Mouse (Mus musculus) ovary, postnatal 10 days (tissue): ENCODE results near the gene Rfk.

ENCODE experiments used
- DNase-seq: peaks from one replicate; pipeline ENCODE4 v3.0.0; 2022; ENCODE audit warnings: low spot score

The Rfk gene

DNA sequence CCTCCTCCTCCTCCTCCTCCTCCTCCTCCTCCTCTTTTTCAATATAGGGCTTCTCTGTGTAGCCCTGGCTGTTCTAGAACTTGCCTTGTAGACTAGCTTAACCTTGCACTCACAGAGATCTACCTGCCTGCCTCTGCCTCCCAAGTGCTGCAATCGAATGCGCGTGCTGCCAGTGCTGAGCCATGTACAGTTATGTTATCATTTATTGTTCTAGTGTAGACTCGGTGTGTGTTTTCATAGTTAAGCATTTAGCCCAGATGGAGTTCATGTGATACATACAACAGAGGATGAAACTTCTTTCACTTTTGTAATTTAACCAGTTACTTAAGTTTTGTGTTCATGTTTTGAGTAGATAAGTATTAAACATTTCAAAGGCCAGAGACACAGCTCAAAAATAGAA is 8.8 kb upstream of the Rfk start:
- DNase-seq = no peak

DNA sequence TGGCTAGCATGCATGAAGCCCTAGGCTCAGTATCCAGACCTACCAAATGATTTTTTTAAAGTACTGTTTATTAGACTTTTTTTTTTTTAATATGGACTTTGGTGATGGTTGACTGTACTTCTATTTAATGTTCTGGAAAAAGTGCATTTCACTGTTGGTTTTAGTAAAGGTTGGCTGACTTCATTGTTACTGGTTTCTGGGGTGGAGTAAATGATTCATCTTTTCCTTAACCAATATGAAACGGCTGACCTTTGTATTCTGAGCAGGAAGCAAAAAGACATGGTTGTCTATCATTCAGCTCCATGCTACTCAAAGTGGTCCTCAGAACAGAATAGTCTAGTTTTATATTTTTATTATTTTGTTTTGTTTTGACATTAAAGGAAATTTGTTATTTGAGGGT is 8.4 kb upstream of the Rfk start:
- DNase-seq = no peak

DNA sequence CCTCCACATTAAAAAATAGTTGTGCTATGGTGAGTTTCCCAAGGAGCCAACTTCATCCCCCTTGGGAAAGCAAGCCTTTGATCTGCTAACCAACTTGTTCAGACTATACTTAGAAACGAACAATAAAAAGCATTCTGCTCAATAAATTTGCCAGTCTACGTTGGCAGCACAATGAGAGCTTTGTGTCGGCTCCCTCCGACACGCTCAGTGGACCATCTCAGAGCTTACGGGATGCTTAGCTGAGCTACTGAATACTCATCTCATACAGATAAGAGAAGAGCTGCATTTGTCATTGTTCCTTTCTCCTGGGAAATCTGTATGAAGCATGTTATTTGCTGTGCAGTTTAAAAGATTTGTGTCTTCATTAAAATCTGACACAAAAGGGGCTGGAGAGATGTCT is 7.4 kb upstream of the Rfk start:
- no peak for DNase-seq

DNA sequence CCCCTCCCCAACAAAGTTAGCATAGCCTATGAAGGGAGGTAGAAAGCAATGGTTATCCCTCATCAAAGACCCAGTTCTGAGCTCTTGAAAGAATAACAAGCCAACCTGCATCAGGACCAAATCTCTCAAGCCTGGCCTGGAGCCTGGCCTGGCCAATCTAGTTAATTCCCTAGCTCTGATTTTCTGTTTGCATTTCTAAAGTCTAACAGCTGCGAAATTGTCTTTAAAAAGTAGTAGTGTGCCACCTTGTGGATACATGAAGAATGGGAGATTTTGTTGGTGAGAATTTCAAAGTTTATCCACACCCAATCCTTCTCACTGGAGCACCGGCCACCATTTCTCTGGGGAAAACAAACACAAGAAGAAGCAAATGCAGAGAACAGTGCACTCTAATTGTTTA is 5.4 kb upstream of the Rfk start:
- DNase-seq = no peak

DNA sequence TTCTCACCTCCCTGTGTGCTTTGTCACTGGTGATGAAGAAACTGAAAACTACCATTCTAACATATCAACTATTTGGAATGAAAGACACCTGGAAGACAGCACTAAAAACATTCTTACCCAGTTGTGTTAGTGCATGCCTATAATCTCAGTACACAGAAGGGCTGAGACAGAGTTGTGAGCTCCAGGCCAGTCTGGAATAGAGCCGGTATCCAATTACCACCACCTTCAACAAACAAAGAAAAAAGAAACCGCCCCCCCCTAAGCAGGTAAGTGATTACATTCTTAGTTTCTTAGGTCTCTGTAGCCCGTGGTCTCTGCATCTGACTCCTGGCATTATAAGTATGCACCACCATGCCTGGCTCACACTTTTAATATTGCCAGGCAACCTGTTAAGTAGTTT is 977 bp upstream of the Rfk start:
- no peak for DNase-seq

DNA sequence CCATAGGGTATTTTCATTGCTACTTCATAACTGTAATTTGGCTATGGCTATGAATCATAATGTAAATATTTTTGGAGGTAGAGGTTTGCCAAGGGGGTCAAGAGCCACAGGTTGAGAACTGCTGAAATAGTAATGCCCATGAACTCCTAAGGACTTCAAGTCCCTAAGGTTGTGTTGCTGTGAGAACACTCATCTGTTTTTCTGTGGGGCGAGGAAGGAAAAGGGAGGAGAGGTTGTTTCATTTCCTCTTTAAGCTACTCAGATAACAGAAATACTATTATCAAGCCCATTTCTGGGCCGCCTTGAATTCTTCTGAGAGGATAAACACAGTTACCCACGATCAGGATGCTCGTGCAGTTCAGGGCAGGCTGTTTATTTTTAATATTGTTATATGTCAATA is 3.0 kb downstream of the Rfk start:
- no peak for DNase-seq

DNA sequence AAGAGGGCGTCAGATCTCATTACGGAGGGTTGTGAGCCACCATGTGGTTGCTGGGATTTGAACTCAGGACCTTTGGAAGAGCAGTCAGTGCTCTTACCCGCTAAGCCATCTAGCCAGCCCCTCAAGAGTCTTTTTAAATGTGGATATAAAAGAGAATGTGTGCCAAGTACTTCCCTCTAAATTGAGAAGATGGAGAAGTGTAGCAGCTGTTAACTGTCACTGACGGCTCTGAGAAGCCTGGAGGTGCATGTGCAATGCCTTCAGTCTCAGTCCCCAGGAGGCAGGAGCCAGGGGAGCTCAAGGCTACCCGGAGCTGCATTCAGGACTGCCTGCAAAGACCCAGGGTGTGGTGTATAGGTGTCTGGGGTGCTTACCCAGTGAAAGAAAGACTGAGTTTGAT is 4.1 kb downstream of the Rfk start:
- no peak for DNase-seq

DNA sequence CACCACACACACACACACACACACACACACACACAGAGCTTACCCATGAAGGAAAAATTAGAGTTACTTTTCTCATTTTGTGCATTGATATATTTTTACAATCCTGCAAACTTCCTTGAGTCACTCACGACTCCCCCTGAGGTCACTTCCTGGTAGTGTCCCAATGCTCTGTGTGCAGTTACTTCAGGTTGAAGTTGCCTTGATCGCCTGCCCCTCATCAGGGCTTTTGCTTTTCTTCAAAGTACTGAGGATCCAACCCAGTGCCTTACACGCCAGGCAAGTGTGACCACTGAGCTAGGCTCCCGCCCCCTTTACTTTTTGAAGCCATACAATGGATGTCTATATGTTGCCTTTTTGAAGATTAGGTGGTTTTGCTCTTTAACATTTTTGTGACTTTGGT is 6.1 kb downstream of the Rfk start:
- no peak for DNase-seq

DNA sequence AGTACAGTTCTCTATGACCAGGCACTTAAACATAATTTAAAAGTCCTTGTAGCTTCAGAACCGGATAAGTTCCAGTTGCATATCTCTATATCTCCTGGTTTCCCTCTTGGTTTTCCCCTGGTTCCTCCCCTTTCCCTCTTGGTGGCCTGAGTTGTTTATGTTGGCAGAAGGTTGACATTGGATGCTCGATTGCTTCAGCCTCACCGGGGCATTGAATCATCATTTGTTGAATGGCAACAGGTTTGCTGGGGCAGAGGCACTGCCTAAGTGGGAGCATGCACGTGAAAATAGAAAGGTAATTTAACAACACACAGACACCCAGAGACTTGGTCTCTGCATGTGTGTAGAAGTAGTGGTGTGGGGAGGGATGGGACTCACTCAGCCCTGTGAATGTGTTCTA is 6.7 kb downstream of the Rfk start:
- no peak for DNase-seq

DNA sequence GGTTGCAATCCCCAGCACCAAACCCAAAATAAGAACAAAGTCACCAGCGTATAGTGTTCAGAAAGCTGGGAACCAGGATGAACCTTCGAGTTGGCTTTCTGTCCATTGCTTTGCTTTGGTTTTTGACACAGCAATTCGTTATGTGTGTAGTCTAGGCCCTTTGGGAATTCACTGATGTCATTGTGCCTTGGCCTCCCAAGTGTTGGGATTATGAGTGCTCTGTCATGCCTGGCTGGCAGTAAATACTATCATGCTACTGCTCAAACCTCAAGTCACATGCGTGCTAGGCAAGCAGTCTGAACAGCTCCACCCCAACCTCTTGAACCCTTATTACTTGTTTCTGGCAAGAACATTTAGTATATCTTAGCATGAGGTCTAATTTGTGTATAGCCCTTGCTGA is 9.3 kb downstream of the Rfk start:
- no peak for DNase-seq

DNA sequence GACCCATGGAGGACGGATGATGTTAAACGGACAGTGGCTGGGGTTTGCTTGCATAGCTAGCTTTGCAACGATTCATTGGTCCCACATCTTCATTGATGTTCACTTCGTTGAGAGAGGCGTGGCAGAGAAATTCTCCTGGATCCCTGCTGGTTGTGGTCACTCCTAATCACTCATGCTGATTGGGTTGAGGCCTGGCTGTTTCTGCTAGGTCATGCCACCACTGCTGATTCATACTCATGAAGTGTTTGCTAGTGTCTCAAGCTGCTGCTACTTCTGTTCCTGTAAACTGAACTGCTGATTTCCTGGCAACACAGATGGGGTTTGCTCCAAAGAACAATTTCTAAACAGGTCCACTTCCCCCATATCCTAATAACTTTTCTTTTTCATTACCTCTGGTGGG is 13.0 kb downstream of the Rfk start:
- no peak for DNase-seq

DNA sequence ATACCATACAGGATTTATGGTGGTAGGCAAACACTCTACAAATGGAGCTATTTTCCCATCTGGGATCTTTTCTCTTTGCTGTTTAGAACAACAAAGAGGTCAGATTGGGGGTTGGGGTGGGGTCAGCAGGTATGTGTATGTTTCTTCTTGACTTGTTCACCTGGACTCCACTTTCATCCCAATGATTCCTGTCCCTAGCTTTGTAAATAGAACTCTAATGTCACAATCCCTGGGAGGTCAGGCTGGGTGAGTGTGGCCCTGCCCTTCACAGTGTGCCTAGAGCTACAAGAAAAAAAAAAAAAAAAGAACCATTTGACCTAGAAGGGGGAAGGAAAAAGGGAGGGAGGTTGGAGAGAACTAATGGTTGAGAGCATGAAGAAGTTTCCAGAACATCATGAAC is 14.7 kb downstream of the Rfk start:
- no peak for DNase-seq

DNA sequence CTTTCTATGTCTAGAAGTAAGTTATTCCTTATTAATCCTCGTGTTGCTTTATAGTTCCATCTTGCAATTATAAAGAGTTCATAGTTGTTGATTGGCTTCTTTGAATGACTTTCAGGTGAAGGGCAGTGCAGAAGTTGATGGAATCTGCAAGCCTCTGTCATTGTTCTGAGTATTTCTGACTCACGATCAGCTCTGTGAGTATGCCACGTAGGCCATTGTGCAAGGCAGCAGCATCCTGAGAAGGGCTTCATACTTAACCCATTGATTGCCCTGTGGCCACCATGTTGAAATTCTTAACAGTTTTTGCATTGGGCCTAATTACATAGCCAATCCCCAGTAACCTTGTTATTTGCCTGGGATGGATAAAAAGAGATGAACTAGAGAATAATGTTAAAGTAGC is 15.5 kb downstream of the Rfk start:
- DNase-seq = no peak

DNA sequence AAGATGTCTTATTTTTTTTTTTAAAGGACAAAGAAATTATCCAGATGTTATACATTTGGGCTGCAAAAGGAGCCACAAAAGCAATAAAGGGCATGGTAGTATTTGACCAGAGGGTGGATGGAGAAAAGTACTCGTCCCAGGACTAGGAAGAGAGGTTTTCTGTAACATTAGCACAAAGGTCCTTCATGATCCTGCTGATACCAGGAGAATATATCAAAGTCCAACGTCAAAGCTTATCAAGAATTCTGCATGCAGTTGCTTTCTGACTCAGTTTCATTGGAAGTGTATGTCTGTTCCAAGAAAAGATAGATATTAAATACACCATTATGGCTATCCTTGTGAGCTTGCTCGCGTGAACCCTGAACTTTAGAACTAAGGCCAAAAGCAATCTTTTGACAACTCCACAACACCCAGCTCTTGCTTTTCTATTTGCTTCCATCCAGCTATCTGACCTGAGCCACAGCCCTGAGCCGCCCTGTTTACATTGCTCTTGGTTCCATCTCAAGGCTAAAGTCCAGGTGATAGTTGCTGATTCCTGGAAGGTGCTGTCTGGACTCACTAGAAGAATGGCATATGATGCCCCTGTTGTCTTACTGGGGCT is 16.7 kb downstream of the Rfk start:
- no peak for DNase-seq

DNA sequence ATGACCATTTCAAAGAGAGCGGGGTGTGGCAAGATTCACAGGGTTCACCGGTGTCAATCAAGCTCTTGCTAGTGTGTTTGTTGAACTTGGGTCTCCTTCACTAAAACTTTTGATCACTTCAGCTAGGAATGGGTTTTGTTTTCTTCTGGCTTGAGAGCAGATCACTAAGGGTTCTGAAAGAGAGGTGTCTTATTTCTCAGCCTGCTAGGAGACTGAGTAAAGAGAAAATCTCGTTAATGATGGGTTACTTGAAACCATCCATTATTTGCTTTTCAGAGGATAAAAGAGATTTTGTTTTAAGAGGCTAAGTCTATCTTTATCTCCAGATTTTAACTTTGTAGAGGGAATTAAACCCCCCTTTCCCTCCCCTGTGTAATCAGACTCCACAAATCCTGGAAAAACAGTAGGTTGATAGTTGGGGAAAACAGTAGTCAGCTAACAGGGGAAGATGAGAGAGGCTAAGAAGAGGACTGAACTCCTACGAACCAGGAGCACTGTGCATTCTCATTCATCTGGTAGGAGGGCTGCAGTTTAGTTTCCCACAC is 19.1 kb downstream of the Rfk start:
- no peak for DNase-seq

DNA sequence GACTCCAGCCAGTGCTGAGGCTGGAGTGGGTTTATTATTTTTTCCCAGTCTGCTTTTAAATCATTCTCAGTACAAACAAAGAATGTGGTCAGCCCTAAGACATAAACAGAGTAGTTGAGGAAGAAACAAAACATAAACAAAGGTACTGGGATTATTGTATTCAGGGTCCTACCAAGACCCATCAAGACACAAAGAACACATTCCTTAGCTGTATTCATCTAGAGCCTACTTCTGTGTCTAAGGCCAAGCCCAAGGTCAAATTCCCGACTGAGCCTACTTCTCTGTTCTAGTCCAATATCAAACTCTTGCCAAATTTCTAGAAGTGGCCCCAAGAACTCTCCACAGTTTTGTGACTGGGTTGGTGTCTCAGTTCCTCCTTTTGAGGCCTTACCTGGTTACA is 24.0 kb downstream of the Rfk start:
- no peak for DNase-seq

DNA sequence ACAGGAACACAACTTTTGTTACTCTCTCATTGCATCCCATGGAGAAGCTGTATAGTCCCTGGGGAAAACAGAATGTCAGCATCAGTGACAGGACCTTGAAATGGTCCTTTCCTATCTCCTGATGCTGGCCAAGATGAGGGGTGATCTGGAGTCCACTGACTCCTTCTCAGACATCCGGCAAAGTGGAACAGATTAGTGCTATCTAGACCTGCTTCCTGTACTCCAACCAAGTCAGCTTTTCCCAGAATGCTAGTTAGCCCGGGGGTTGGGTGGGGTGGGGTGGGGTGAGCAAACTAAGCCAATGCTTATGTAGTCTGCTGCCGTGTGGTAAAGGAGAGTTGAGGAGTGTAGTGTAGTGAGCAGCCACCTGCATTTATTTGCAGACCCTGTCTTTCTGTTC is 29.5 kb downstream of the Rfk start:
- DNase-seq = no peak

DNA sequence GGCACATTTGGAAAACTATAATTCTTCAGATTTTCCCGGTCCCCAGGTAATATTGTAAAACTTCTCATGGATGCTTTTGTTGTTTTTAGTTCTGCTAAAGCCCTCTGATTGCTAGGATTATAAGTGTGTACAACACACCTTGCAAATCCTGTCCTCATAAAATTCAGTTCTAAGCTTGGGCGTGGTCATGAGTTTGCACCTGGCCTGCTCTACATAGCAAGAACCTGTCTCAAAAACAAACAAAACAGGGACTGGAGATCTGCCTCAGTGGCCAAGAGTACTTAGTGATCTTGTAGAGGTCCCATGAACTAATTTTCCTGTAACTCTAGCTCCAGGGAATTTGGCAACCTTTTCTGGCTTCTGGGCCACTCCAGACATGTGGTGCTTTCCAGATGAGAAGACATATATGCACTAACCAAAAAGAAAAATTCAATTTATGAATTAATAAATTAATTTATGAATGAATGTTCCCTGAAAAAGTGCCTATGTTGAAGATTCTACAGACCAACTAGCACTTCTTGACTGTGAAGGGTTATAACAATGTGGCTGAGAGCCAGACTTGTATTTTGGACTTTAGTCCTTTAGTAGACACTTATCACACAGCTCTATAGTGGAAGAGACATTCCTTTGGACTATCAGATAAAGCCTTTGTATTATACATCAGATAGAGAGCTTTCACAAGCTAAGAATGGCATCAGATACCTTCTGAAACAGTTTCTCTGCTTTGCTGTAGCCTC is 34.1 kb downstream of the Rfk start:
- no peak for DNase-seq

DNA sequence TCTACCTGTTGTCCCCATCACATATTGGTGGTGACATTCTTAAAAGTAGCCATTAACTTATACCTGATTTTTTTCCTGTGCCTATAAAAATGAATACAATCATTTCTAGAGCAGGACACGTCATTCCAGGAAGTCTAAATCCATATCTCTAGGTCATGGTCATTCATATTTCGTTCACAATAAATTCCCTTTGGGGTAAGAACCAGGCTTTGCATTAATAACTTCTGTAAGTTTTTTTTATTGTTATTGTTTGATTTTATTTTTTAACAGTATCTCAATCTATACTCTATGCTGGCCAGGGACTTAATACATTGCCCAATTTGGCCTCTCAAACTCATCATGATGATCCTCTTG is 34.7 kb downstream of the Rfk start:
- no peak for DNase-seq

DNA sequence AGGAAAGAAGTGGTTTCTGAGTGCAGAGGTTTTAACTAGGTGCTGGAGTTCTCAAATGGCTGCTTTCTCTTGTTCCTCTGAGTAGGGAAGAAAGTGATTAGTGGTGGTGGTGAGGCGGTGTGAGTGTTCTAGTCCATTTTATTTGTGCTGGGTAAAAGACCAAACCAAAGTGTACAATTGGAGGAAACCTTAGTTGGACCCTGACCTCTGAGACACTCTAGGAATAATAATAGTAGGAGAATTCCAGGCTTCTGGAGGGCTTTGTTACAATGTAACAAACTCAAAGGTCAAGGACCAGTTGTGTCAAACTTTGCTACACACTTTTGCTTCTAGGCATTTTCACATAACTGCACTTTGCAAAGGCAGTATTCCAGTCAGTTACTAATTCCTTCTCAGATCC is 42.8 kb downstream of the Rfk start:
- no peak for DNase-seq

DNA sequence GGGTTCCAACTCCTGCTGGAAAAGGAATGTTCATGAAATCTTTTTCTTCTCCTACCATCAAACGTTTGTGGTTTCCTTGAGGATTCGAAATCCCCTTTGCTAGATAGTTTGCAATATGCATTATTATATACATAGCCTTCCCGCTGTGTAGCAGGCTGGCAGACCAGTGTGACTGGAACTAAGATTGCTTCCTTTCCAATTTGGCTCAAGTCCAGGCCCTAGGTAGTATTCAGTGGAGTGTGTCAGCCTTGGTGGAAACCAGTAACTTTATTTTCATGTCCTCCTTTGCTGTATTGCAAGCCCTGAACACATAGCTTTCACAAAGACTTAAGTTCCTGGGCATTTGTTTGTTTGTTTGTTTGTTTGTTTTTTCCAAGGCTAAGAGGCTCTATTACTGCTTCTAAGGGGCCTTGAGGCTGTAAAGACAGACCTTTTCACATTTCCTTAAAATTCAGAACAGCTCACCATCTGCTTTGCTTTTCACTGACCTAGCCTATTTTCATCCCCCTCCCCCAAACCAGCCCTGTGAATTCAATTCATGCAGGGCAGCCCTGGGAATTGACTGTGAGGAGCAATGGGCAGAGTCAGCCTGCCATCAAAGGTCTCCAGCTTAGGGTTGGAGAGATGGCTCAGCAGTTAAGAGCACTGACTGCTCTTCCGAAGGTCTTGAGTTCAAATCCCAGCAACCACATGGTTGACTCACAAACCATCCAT is 45.8 kb downstream of the Rfk start:
- DNase-seq = no peak

DNA sequence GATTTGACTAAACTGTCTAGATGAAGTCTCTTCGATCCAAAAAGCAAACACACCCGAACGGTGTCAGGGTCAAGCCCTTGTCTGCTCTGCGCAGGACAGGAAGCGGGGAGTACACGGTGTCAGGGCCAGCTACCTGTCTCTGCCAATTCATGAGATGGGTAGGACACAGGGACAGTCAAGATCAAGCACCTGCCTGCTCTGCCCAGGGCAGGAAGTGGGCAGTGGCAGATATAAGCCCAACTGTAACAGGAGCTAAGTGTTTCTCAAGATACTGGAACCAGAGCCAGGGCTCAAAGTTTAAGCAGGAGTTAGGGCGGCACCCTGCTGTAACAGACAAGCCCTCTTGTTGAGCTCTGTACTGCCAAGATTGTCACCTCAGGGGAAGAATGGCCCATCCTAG is 49.7 kb downstream of the Rfk start:
- no peak for DNase-seq
